Mouse (Mus musculus): ENCODE data around the gene Adcy9. TPM values are rescaled to one million over a fixed set of nuclear protein-coding genes. Genes with fewer than 3 reads are reported as not detected.

Gene Adcy9
- 1.2 and 1.4 TPM in 2 replicates for polyA plus RNA-seq (2014; fragmentation: Nextera tagmentation; extraction: Ambion mirVana)

DNA sequence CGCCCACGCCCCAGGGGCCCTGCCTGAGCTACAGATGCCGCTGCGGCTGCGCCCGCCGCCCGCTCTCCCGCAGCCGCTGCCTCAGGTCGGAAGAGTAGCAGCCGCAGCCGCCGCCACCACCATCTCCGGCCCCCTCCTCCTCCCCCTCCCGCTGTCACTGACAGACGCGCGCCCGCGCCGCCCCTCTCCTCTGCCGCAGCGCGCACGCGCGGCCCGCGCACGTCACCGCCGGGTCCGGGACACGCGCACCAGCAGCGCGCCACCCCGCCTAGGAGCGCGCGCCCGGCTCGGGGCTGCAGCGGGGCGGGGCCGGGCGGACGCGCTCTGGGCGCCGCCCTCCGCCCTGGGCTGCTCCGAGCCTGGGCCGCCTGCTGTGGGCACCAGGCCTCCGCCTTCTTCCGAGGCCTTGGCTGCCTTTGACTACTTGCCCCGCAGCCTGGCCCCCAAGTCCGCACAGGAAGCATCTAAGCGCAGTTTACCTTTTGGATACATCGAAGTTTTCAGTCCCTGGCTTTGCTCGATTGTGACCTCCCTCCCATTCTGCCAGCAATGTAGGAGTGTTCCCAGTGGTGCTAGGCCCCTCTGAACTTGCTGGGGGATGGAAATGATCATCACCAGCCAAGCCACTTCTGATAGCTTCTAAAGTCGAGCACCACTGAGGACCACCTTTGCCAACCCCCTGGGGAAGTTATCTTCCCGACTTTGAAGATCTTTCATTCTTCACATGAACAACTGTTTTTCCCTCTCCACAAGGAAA is at the start of gene Adcy9:
Adcy9 (minus strand) TSS at position 201 of the 757 bp plus-strand sequence.
- peak within 1 kb of the TSS; percentile 72 for H3K4me3 ChIP-seq (ENCODE audit: low read depth, low read length)
- H3K27ac ChIP-seq (ENCODE audit: low read length): peak within 1 kb of the TSS; percentile 75
- peak within 1 kb of the TSS; percentile 69 for H3K9ac ChIP-seq (replicated peaks; ENCODE audit: low read depth, low read length)
- no peaks in the 10 kb centered on the region for H3K9me3 ChIP-seq (ENCODE audit: control insufficient read depth, low read depth, low read length)
- no peaks in the 10 kb centered on the region for H3K36me3 ChIP-seq (ENCODE audit: control insufficient read depth, insufficient read depth, low read length)
- peak within 1 kb of the TSS; percentile 99 for H3K4me2 ChIP-seq (replicated peaks; ENCODE audit: low read depth, low read length)
- under 1% methylated on average over 42 of the region's 64 CpGs for WGBS
- no peaks in the 10 kb centered on the region; the same call in 1 of the 2 replicates for H3K27me3 ChIP-seq (ENCODE audit: control insufficient read depth, insufficient read depth, low read length)
- ATAC-seq (ENCODE audit: insufficient number of reproducible peaks, insufficient read depth, low FRiP score, low read depth): peak; percentile 93
- peaks cover 12% of the 10 kb centered on the region for H3K4me1 ChIP-seq (ENCODE audit: control insufficient read depth, insufficient read depth, low read length)

DNA sequence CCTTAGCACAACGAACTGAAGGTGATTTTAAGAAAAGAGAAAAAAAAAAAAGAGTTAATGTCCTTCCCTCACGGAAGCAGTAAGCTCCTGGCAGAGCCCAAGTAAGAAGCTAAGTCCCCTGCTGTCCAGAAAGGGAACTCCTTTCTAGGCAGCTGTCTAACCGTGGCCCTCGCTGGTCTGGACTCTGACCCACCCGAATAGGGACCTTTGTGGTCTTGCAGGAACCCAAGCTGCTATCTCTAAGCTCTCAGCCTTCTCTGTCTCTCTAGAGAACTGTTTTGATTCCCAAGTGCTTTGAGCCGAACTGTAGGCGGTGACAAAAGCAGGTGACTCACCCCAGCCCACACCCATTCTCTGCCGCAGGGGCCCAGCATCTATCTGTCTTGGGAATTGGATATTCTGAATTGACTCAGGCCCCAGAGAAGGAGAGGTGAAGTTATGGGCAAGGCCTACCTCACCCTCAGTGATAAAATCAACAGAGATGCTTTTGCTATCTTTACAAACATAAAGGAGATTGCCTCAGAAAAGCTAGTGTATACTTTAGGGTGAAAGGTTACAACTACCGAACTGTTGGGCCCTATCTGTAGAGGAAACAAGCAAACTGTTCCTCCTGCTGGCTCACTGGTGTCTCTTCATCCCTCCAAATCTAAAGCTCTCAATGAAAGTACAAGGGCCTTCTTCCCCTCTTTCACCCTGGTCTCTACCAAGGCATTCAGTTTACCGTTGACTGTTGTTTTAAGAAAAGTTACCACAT is 49.5 kb upstream of the Adcy9 start:
- H3K9me3 ChIP-seq (ENCODE audit: control insufficient read depth, low read depth, low read length): no peaks in the 10 kb centered on the region
- H3K27me3 ChIP-seq (ENCODE audit: control insufficient read depth, insufficient read depth, low read length): no peaks in the 10 kb centered on the region
- peak; percentile 64 for ATAC-seq (ENCODE audit: insufficient number of reproducible peaks, insufficient read depth, low FRiP score, low read depth)
- peaks cover 8% of the 10 kb centered on the region; the same call in 1 of the 2 replicates for H3K4me1 ChIP-seq (ENCODE audit: control insufficient read depth, insufficient read depth, low read length)
- H3K27ac ChIP-seq (ENCODE audit: low read length): no peak overlapping the region
- H3K4me3 ChIP-seq (ENCODE audit: low read depth, low read length): no peak overlapping the region
- no peak overlapping the region for H3K4me2 ChIP-seq (replicated peaks; ENCODE audit: low read depth, low read length)
- WGBS: 65% methylated on average over 10 of the region's 10 CpGs
- no peaks in the 10 kb centered on the region for H3K36me3 ChIP-seq (ENCODE audit: control insufficient read depth, insufficient read depth, low read length)
- H3K9ac ChIP-seq (replicated peaks; ENCODE audit: low read depth, low read length): no peak overlapping the region

DNA sequence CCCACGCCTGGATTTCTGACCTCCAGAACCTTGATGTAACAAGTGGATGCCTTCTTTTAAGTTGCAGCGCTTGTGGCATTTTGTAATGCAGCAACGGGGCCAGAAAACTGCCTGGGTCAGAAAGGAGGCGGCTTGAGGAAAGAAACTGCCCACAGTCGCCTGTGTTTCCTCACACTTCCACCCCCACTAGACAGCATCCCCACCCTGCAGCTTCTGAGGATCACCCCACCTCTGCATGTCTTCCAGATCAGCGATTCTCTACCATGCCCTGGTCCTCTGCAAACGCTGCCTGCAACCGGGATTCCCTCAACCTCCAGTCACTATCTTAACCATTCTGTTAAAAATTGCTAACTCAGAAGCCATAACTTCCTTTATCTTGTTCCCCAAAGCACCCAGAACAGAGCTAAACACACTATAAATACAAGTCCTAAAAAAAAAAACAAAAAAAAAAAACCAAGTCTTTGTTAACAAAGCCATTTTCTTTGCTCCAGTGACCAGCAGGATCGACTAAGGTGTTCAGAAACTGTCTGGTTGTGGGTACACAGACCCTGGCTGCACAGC is 44.3 kb upstream of the Adcy9 start:
- Histone ChIP-seq H3K4me2 (replicated peaks; ENCODE audit: low read depth, low read length) (no peak overlapping the region), H3K9ac (replicated peaks; ENCODE audit: low read depth, low read length) (no peak overlapping the region), H3K27ac (ENCODE audit: low read length) (no peak overlapping the region), H3K36me3 (ENCODE audit: control insufficient read depth, insufficient read depth, low read length) (no peaks in the 10 kb centered on the region), H3K4me3 (ENCODE audit: low read depth, low read length) (no peak overlapping the region), H3K27me3 (ENCODE audit: control insufficient read depth, insufficient read depth, low read length) (no peaks in the 10 kb centered on the region), H3K4me1 (ENCODE audit: control insufficient read depth, insufficient read depth, low read length) (no peaks in the 10 kb centered on the region), H3K9me3 (ENCODE audit: control insufficient read depth, low read depth, low read length) (no peaks in the 10 kb centered on the region)
- 62% methylated on average over 9 of the region's 9 CpGs for WGBS
- ATAC-seq (ENCODE audit: insufficient number of reproducible peaks, insufficient read depth, low FRiP score, low read depth): no peak

DNA sequence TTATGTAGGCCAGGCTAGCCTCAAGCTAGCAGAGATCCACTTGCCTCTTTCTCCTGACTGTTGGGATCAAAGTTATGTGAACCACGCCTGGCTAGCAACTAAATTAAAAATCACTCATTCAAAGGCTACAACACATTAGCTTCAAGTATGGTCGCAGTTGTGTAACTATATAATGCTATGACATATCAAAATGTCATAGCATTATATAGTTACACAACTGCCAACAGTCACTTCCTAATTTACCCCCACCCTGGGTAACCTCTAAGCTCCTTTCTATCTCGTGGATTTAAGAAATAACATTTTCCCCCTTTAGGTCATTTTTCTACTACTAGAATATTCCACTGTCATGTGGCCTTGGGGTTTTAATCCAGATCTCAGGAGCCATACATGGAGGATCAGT is 37.6 kb upstream of the Adcy9 start:
- ATAC-seq (ENCODE audit: insufficient number of reproducible peaks, insufficient read depth, low FRiP score, low read depth): no peak
- Histone ChIP-seq H3K27me3 (ENCODE audit: control insufficient read depth, insufficient read depth, low read length) (no peaks in the 10 kb centered on the region), H3K9me3 (ENCODE audit: control insufficient read depth, low read depth, low read length) (no peaks in the 10 kb centered on the region), H3K4me1 (ENCODE audit: control insufficient read depth, insufficient read depth, low read length) (no peaks in the 10 kb centered on the region), H3K36me3 (ENCODE audit: control insufficient read depth, insufficient read depth, low read length) (no peaks in the 10 kb centered on the region), H3K4me3 (ENCODE audit: low read depth, low read length) (no peak overlapping the region), H3K27ac (ENCODE audit: low read length) (no peak overlapping the region), H3K9ac (replicated peaks; ENCODE audit: low read depth, low read length) (no peak overlapping the region), H3K4me2 (replicated peaks; ENCODE audit: low read depth, low read length) (no peak overlapping the region)
- 84% methylated on average over 3 of the region's 3 CpGs for WGBS

DNA sequence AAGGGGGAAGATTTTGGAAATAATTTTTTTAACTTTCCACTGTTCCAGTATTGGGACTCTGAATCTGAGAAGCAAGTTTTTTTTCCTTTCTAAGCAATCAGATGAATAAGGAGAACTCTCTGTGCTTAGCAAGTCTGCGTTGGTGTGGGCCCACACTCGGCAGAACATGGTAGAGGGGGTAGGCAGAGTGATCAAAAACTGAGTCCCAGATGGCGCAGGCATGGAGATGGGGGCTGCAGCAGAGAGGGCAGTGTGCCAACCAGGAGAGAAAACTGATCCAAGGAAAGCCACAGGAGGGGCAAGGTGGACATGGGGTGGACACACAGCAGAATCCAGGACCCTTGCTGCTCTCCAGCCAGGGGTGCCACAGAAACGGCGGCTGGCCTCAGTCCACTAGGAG is 36.1 kb upstream of the Adcy9 start:
- no peak for ATAC-seq (ENCODE audit: insufficient number of reproducible peaks, insufficient read depth, low FRiP score, low read depth)
- Histone ChIP-seq H3K4me2 (replicated peaks; ENCODE audit: low read depth, low read length) (no peak overlapping the region), H3K27me3 (ENCODE audit: control insufficient read depth, insufficient read depth, low read length) (no peaks in the 10 kb centered on the region), H3K9ac (replicated peaks; ENCODE audit: low read depth, low read length) (no peak overlapping the region), H3K4me3 (ENCODE audit: low read depth, low read length) (no peak overlapping the region), H3K27ac (ENCODE audit: low read length) (no peak overlapping the region), H3K36me3 (ENCODE audit: control insufficient read depth, insufficient read depth, low read length) (no peaks in the 10 kb centered on the region), H3K4me1 (ENCODE audit: control insufficient read depth, insufficient read depth, low read length) (no peaks in the 10 kb centered on the region), H3K9me3 (ENCODE audit: control insufficient read depth, low read depth, low read length) (no peaks in the 10 kb centered on the region)
- 89% methylated on average over 5 of the region's 5 CpGs for WGBS

DNA sequence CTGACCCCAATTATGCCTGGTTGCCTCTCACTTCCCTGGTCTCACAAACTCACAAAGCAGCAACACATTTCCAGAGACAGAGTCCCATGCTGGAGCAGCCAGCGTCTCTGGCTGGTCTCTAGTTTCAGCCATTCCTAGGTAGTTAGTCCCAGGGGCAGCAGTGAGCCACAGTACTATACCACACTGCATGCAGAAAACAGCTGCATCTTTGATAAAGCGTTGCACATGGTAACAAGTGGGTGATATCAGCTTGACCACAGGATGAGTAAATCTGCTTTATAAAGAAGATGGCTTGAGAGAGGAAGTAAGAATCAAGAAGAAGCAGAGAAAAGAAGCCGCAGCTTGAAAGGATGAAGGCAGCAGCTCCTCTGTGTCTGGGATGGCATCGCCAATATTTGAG is 35.4 kb upstream of the Adcy9 start:
- ATAC-seq (ENCODE audit: insufficient number of reproducible peaks, insufficient read depth, low FRiP score, low read depth): no peak
- Histone ChIP-seq H3K4me2 (replicated peaks; ENCODE audit: low read depth, low read length) (no peak overlapping the region), H3K9ac (replicated peaks; ENCODE audit: low read depth, low read length) (no peak overlapping the region), H3K27ac (ENCODE audit: low read length) (no peak overlapping the region), H3K9me3 (ENCODE audit: control insufficient read depth, low read depth, low read length) (no peaks in the 10 kb centered on the region), H3K4me3 (ENCODE audit: low read depth, low read length) (no peak overlapping the region), H3K36me3 (ENCODE audit: control insufficient read depth, insufficient read depth, low read length) (no peaks in the 10 kb centered on the region), H3K4me1 (ENCODE audit: control insufficient read depth, insufficient read depth, low read length) (no peaks in the 10 kb centered on the region), H3K27me3 (ENCODE audit: control insufficient read depth, insufficient read depth, low read length) (no peaks in the 10 kb centered on the region)
- WGBS: 84% methylated on average over 4 of the region's 4 CpGs

DNA sequence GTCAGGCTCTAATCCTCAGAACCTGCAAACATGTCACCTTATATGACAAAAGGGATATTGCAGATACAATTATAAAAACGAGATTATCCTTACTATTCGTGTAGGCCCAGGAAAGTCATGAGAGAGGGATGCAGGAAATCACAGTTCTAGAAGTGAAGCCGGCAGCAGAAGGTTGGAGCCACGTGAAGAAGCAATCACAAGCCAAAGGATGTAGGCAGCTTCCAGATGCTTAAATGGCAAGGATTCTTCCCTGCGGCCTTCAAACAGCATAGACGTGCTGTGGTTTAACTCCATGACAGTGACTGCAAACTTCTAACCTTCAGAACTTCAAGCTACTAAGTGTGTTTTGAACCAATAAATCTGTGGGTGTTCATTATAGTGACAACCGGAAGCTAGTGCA is 34.3 kb upstream of the Adcy9 start:
- no peak for ATAC-seq (ENCODE audit: insufficient number of reproducible peaks, insufficient read depth, low FRiP score, low read depth)
- no peaks in the 10 kb centered on the region for H3K27me3 ChIP-seq (ENCODE audit: control insufficient read depth, insufficient read depth, low read length)
- H3K4me2 ChIP-seq (replicated peaks; ENCODE audit: low read depth, low read length): no peak overlapping the region
- no peaks in the 10 kb centered on the region for H3K9me3 ChIP-seq (ENCODE audit: control insufficient read depth, low read depth, low read length)
- H3K4me3 ChIP-seq (ENCODE audit: low read depth, low read length): no peak overlapping the region
- WGBS: 84% methylated on average over 7 of the region's 7 CpGs
- H3K9ac ChIP-seq (replicated peaks; ENCODE audit: low read depth, low read length): no peak overlapping the region
- H3K27ac ChIP-seq (ENCODE audit: low read length): no peak overlapping the region
- H3K36me3 ChIP-seq (ENCODE audit: control insufficient read depth, insufficient read depth, low read length): no peaks in the 10 kb centered on the region
- no peaks in the 10 kb centered on the region for H3K4me1 ChIP-seq (ENCODE audit: control insufficient read depth, insufficient read depth, low read length)

DNA sequence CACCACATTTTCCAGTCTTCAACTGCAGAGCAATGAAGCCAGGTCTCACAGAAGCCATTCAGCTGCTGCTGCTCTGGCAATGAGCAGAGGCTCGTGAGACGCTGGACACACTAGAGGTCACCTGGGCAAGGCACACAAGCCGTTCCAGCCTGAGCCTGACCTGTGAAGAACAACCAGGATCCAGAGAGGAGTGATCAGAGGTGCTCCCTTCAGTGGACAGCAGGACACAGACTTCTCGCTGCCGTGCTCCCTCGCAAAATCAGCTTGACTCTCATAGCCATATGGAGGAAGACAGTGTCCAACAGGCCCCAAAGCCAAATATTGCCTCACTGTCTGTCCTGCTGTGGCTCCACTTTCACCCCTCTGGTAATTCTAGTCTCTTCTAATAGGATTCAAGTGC is 29.1 kb upstream of the Adcy9 start:
- Histone ChIP-seq H3K36me3 (ENCODE audit: control insufficient read depth, insufficient read depth, low read length) (no peaks in the 10 kb centered on the region), H3K9ac (replicated peaks; ENCODE audit: low read depth, low read length) (no peak overlapping the region), H3K9me3 (ENCODE audit: control insufficient read depth, low read depth, low read length) (no peaks in the 10 kb centered on the region), H3K4me2 (replicated peaks; ENCODE audit: low read depth, low read length) (no peak overlapping the region), H3K27ac (ENCODE audit: low read length) (no peak overlapping the region), H3K27me3 (ENCODE audit: control insufficient read depth, insufficient read depth, low read length) (no peaks in the 10 kb centered on the region), H3K4me3 (ENCODE audit: low read depth, low read length) (no peak overlapping the region), H3K4me1 (ENCODE audit: control insufficient read depth, insufficient read depth, low read length) (no peaks in the 10 kb centered on the region)
- 91% methylated on average over 6 of the region's 6 CpGs for WGBS
- no peak for ATAC-seq (ENCODE audit: insufficient number of reproducible peaks, insufficient read depth, low FRiP score, low read depth)

All from stomach, embryonic 14.5 days (tissue).